Mouse (Mus musculus): Measurements from ENCODE around the gene Rangap1. TPM values are rescaled to one million over a fixed set of nuclear protein-coding genes. Genes with fewer than 3 reads are reported as not detected.

The Rangap1 gene
- polyA plus RNA-seq, 1 experiment from 2014 or later: 75.9 TPM

GRCm38 (mm10) chr15:81694891-81695290 lies 50.4 kb downstream of the Rangap1 start:
- WGBS: 27% methylated on average over 19 of the region's 19 CpGs

DNA sequence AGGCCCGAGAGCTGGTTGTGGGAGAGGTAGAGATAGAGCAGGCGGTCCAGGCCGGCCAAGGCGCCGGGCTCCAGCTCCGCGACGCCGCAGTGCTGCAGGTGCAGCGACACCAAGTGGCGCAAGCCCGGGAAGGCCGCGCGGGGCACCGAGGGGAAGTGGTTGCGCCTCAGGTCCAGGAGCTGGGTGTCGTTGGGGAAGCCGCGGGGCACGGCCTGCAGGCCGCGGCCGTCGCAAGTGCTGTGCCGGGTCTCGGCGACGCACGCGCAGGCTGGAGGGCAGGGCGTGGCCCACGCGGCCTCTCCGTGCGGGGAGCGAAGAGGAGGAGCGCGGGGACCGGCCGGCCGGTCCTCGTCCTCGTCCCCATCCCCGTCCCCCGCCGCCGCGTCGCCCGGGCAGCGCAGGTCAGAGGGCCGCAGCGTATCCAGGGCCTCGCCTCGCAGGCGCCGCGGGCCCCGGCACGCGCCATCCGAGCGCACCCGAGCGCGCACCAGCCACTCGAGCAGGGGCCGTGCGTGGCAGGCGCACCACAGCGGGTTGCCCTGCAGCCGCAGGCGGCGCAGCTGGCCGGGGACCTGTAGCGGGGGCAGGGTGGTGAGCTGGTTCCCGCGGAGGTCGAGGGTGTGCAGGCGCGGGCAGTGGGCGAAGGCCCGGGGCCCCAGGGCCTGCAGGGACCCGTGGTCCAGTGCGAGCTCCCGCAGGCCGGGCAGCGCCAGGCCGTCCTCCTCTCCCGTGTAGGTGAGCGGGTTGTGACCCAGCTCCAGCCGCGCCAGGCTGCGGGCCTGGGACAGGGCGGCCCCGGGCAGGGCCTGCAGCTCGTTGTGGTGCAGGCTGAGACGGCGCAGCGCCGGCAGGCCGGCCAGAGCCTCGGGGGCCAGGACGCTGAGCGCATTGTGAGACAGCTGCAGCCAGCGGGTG lies 51.1 kb downstream of the Rangap1 start:
- Histone ChIP-seq H3K9me3 (replicated peaks; ENCODE audit: control insufficient read depth, low read length) (no peaks in the 10 kb centered on the region), H3K36me3 (ENCODE audit: control insufficient read depth, insufficient read depth) (no peaks in the 10 kb centered on the region), H3K4me1 (ENCODE audit: control insufficient read depth, insufficient read depth, low read length) (peaks cover 10% of the 10 kb centered on the region), H3K9ac (ENCODE audit: low read length) (peak overlapping the region; percentile 84), H3K4me3 (ENCODE audit: low read length) (peak overlapping the region; percentile 67), H3K27ac (ENCODE audit: low read length) (no peak overlapping the region), H3K4me2 (ENCODE audit: low read depth, low read length) (peak overlapping the region; percentile 99), H3K27me3 (ENCODE audit: control insufficient read depth, insufficient read depth, low read length) (peaks cover 37% of the 10 kb centered on the region)
- WGBS: under 1% methylated on average over 103 of the region's 107 CpGs
- ATAC-seq (replicated peaks; ENCODE audit: extremely low read depth, insufficient read depth, low FRiP score): peak; percentile 85

More at GRCm38 (mm10) chr15:81694891-81695290, 50.4 kb downstream of the Rangap1 start:
- Histone ChIP-seq H3K27me3 (ENCODE audit: control insufficient read depth, insufficient read depth, low read length) (peaks cover 37% of the 10 kb centered on the region), H3K4me2 (ENCODE audit: low read depth, low read length) (peak overlapping the region; percentile 99), H3K36me3 (ENCODE audit: control insufficient read depth, insufficient read depth) (no peaks in the 10 kb centered on the region), H3K4me1 (ENCODE audit: control insufficient read depth, insufficient read depth, low read length) (peaks cover 10% of the 10 kb centered on the region), H3K9me3 (replicated peaks; ENCODE audit: control insufficient read depth, low read length) (no peaks in the 10 kb centered on the region), H3K27ac (ENCODE audit: low read length) (no peak overlapping the region), H3K4me3 (ENCODE audit: low read length) (peak overlapping the region; percentile 67), H3K9ac (ENCODE audit: low read length) (peak overlapping the region; percentile 84)
- no peak for ATAC-seq (replicated peaks; ENCODE audit: extremely low read depth, insufficient read depth, low FRiP score)

GRCm38 (mm10) chr15:81693366-81693966 lies 51.9 kb downstream of the Rangap1 start:
- H3K4me1 ChIP-seq (ENCODE audit: control insufficient read depth, insufficient read depth, low read length): peaks cover 10% of the 10 kb centered on the region
- H3K27me3 ChIP-seq (ENCODE audit: control insufficient read depth, insufficient read depth, low read length): peaks cover 37% of the 10 kb centered on the region
- ATAC-seq (replicated peaks; ENCODE audit: extremely low read depth, insufficient read depth, low FRiP score): no peak
- WGBS: 4% methylated on average over 41 of the region's 41 CpGs
- H3K9me3 ChIP-seq (replicated peaks; ENCODE audit: control insufficient read depth, low read length): no peaks in the 10 kb centered on the region
- no peaks in the 10 kb centered on the region for H3K36me3 ChIP-seq (ENCODE audit: control insufficient read depth, insufficient read depth)
- peak overlapping the region; percentile 99 for H3K4me2 ChIP-seq (ENCODE audit: low read depth, low read length)
- H3K27ac ChIP-seq (ENCODE audit: low read length): no peak overlapping the region
- peak overlapping the region; percentile 84 for H3K9ac ChIP-seq (ENCODE audit: low read length)
- H3K4me3 ChIP-seq (ENCODE audit: low read length): peak overlapping the region; percentile 67

DNA sequence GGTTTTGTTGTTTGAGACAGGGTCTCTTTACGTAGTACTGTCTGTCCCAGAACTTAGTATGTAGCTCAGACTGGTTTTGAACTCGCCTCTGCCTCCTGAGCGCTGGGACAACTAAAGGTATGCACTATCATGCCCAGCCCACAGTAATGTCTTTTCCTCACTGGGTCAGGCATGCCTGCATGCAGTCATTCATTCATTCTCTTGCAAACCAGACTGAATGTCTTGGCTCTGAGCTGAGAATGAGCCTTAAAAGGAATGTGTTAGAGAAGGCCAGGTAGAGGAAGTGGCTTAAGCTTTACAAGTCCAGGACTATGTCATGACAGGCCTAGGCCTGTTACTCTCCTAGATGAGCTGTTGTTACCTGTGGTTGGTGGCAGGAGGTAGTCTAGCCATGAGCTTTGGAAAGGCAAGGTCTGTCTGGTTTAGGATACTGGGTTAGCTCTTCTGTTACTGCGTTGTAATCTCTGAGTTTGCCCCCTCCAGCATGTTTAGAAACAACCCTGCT lies 65.0 kb downstream of the Rangap1 start:
- Histone ChIP-seq H3K4me1 (ENCODE audit: control insufficient read depth, insufficient read depth, low read length) (no peaks in the 10 kb centered on the region), H3K27ac (ENCODE audit: low read length) (no peak overlapping the region), H3K4me3 (ENCODE audit: low read length) (no peak overlapping the region), H3K27me3 (ENCODE audit: control insufficient read depth, insufficient read depth, low read length) (no peaks in the 10 kb centered on the region), H3K9ac (ENCODE audit: low read length) (no peak overlapping the region), H3K9me3 (replicated peaks; ENCODE audit: control insufficient read depth, low read length) (no peaks in the 10 kb centered on the region), H3K36me3 (ENCODE audit: control insufficient read depth, insufficient read depth) (peaks cover 7% of the 10 kb centered on the region; the same call in 1 of the 2 replicates), H3K4me2 (ENCODE audit: low read depth, low read length) (no peak overlapping the region)
- no peak for ATAC-seq (replicated peaks; ENCODE audit: extremely low read depth, insufficient read depth, low FRiP score)
- WGBS: 95% methylated on average over 4 of the region's 4 CpGs

- Histone ChIP-seq H3K9ac (ENCODE audit: low read length) (no peak overlapping the region), H3K27me3 (ENCODE audit: control insufficient read depth, insufficient read depth, low read length) (no peaks in the 10 kb centered on the region), H3K27ac (ENCODE audit: low read length) (peak overlapping the region; percentile 12; the same call in 1 of the 2 replicates), H3K36me3 (ENCODE audit: control insufficient read depth, insufficient read depth) (0 out of 2 replicates have a peak, but pooled peaks cover 6% of the 10 kb centered on the region), H3K4me1 (ENCODE audit: control insufficient read depth, insufficient read depth, low read length) (no peaks in the 10 kb centered on the region), H3K4me3 (ENCODE audit: low read length) (no peak overlapping the region), H3K9me3 (replicated peaks; ENCODE audit: control insufficient read depth, low read length) (no peaks in the 10 kb centered on the region), H3K4me2 (ENCODE audit: low read depth, low read length) (no peak overlapping the region)
- 39% methylated on average over 3 of the region's 3 CpGs for WGBS
- ATAC-seq (replicated peaks; ENCODE audit: extremely low read depth, insufficient read depth, low FRiP score): 0 out of 2 replicates have a peak, but pooled peaks have one; percentile 18
These were observed 68.7 kb downstream of the Rangap1 start for GRCm38 (mm10) chr15:81676637-81677036.

GRCm38 (mm10) chr15:81670231-81670640 lies 75.1 kb downstream of the Rangap1 start:
- ATAC-seq (replicated peaks; ENCODE audit: extremely low read depth, insufficient read depth, low FRiP score): 0 out of 2 replicates have a peak, but pooled peaks have one; percentile 37
- Histone ChIP-seq H3K27ac (ENCODE audit: low read length) (no peak overlapping the region), H3K9ac (ENCODE audit: low read length) (no peak overlapping the region), H3K4me3 (ENCODE audit: low read length) (no peak overlapping the region), H3K27me3 (ENCODE audit: control insufficient read depth, insufficient read depth, low read length) (no peaks in the 10 kb centered on the region), H3K4me2 (ENCODE audit: low read depth, low read length) (no peak overlapping the region), H3K4me1 (ENCODE audit: control insufficient read depth, insufficient read depth, low read length) (no peaks in the 10 kb centered on the region), H3K9me3 (replicated peaks; ENCODE audit: control insufficient read depth, low read length) (no peaks in the 10 kb centered on the region), H3K36me3 (ENCODE audit: control insufficient read depth, insufficient read depth) (peaks cover 18% of the 10 kb centered on the region)
- WGBS: 74% methylated on average over 4 of the region's 4 CpGs

DNA sequence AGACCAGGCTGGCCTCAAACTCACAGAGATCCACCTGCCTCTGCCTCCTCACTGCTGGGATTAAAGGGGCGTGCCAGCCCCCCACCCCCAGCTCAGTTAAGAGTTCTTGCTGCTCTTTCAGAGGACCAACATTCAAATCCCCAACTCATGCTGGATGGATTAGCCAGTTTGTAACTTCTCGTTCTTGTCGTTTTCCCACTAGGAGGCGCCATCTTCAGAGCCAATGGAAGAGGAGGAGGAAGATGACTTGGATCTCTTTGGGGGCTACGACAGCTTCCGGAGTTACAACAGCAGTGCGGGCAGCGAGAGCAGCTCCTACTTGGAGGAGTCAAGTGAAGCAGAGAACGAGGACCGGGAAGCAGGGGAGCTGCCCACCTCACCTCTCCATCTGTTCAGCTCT lies 78.4 kb downstream of the Rangap1 start:
- Histone ChIP-seq H3K27me3 (ENCODE audit: control insufficient read depth, insufficient read depth, low read length) (no peaks in the 10 kb centered on the region), H3K9me3 (replicated peaks; ENCODE audit: control insufficient read depth, low read length) (no peaks in the 10 kb centered on the region), H3K4me1 (ENCODE audit: control insufficient read depth, insufficient read depth, low read length) (peaks cover 8% of the 10 kb centered on the region), H3K4me3 (ENCODE audit: low read length) (no peak overlapping the region), H3K4me2 (ENCODE audit: low read depth, low read length) (no peak overlapping the region), H3K27ac (ENCODE audit: low read length) (no peak overlapping the region), H3K9ac (ENCODE audit: low read length) (no peak overlapping the region), H3K36me3 (ENCODE audit: control insufficient read depth, insufficient read depth) (peaks cover 15% of the 10 kb centered on the region)
- 88% methylated on average over 10 of the region's 10 CpGs for WGBS
- no peak for ATAC-seq (replicated peaks; ENCODE audit: extremely low read depth, insufficient read depth, low FRiP score)

GRCm38 (mm10) chr15:81663697-81664561 lies 81.4 kb downstream of the Rangap1 start, which contains the start of gene L3mbtl2:
Gene L3mbtl2 (plus strand): TSS chr15:81663889.
- H3K4me1 ChIP-seq (ENCODE audit: control insufficient read depth, insufficient read depth, low read length): peaks cover 8% of the 10 kb centered on the region
- peak within 1 kb of the TSS; percentile 24; the same call in 1 of the 2 replicates for H3K27ac ChIP-seq (ENCODE audit: low read length)
- ATAC-seq (replicated peaks; ENCODE audit: extremely low read depth, insufficient read depth, low FRiP score): peak; percentile 98
- peak within 1 kb of the TSS; percentile 84 for H3K9ac ChIP-seq (ENCODE audit: low read length)
- no peaks in the 10 kb centered on the region for H3K9me3 ChIP-seq (replicated peaks; ENCODE audit: control insufficient read depth, low read length)
- peak within 1 kb of the TSS; percentile 96 for H3K4me2 ChIP-seq (ENCODE audit: low read depth, low read length)
- under 1% methylated on average over 55 of the region's 55 CpGs for WGBS
- peak within 1 kb of the TSS; percentile 93 for H3K4me3 ChIP-seq (ENCODE audit: low read length)
- H3K36me3 ChIP-seq (ENCODE audit: control insufficient read depth, insufficient read depth): peaks cover 6% of the 10 kb centered on the region
- no peaks in the 10 kb centered on the region for H3K27me3 ChIP-seq (ENCODE audit: control insufficient read depth, insufficient read depth, low read length)
